Mouse (Mus musculus) adrenal gland, adult 8-10 months (tissue): Measurements from ENCODE around the gene Rrbp1. TPM values are rescaled to one million over a fixed set of nuclear protein-coding genes. Genes with fewer than 3 reads are reported as not detected.

Source experiments
- DNase-seq: peaks from one replicate; pipeline ENCODE4 v3.0.0; 2022
- total RNA-seq, 4 experiments: library from RNA; stranded (reverse); gene quantifications; 2 replicates each; pipeline ENCODE4 v1.2.4; 2022

Rrbp1 gene
- total RNA-seq, 4 experiments from 2014 or later = 162 to 238 (median 209) TPM

GRCm38 (mm10) chr2:144005166-144005955, 5.7 kb downstream of the Rrbp1 start:
- no peak for DNase-seq

- no peak for DNase-seq
These were observed 7.5 kb downstream of the Rrbp1 start for GRCm38 (mm10) chr2:144003544-144003943.

GRCm38 (mm10) chr2:144002229-144002984, 8.7 kb downstream of the Rrbp1 start:
- DNase-seq = no peak

GRCm38 (mm10) chr2:143992977-143993376, 18.1 kb downstream of the Rrbp1 start:
- no peak for DNase-seq

GRCm38 (mm10) chr2:143991964-143992672, 18.9 kb downstream of the Rrbp1 start:
- peak; percentile 29 for DNase-seq

- no peak for DNase-seq
These were observed 20.1 kb downstream of the Rrbp1 start for GRCm38 (mm10) chr2:143990997-143991396.

GRCm38 (mm10) chr2:143988016-143988415, 23.0 kb downstream of the Rrbp1 start:
- DNase-seq = no peak

GRCm38 (mm10) chr2:143987485-143987884, 23.6 kb downstream of the Rrbp1 start:
- DNase-seq = no peak

- DNase-seq = no peak
These were observed 27.6 kb downstream of the Rrbp1 start for GRCm38 (mm10) chr2:143983482-143983881.

- DNase-seq = no peak
These were observed 28.2 kb downstream of the Rrbp1 start for GRCm38 (mm10) chr2:143982901-143983300.

GRCm38 (mm10) chr2:143982152-143982551, 28.9 kb downstream of the Rrbp1 start:
- no peak for DNase-seq

- DNase-seq = no peak
These were observed 30.2 kb downstream of the Rrbp1 start for GRCm38 (mm10) chr2:143980781-143981398.

- DNase-seq = no peak
These were observed 32.5 kb downstream of the Rrbp1 start for GRCm38 (mm10) chr2:143978444-143979147.

GRCm38 (mm10) chr2:143975146-143975649, 35.9 kb downstream of the Rrbp1 start:
- DNase-seq = no peak

GRCm38 (mm10) chr2:143973161-143973560, 37.9 kb downstream of the Rrbp1 start:
- DNase-seq = no peak

GRCm38 (mm10) chr2:143971887-143972286, 39.2 kb downstream of the Rrbp1 start:
- no peak for DNase-seq

- no peak for DNase-seq
These were observed 40.2 kb downstream of the Rrbp1 start for GRCm38 (mm10) chr2:143970841-143971240.

GRCm38 (mm10) chr2:143969260-143969659, 41.8 kb downstream of the Rrbp1 start:
- DNase-seq = no peak

- no peak for DNase-seq
These were observed 47.7 kb downstream of the Rrbp1 start for GRCm38 (mm10) chr2:143963318-143963717.

GRCm38 (mm10) chr2:143962192-143962591, 48.9 kb downstream of the Rrbp1 start:
- DNase-seq = no peak

GRCm38 (mm10) chr2:143955746-143956145, 55.3 kb downstream of the Rrbp1 start:
- no peak for DNase-seq

GRCm38 (mm10) chr2:143955004-143955403, 56.1 kb downstream of the Rrbp1 start:
- DNase-seq = no peak
